12 mouse cellular contexts compared by ENCODE assay signal in genomic region chr6:145122423-145123059, GRCm38 (mm10). TPM values are rescaled to one million over a fixed set of nuclear protein-coding genes. Genes with fewer than 3 reads are reported as not detected.
DNase-seq lines count a peak whose midpoint lies in the region; ATAC-seq and TF ChIP-seq lines count a peak whose summit lies in the region.
"Had no signal": no experiment of that assay in that cellular context is flagged by ENCODE, and none has a peak within 500 bp of the region (broad histone marks: within the 10 kb centered on the region; RNA-seq: fewer than 3 reads in every experiment).

No protein-coding gene starts in this region.

- no peaks in the 10 kb centered on the region for H3K27me3 ChIP-seq in heart, embryonic 13.5 days (replicated peaks)
- no peaks in the 10 kb centered on the region for H3K27me3 ChIP-seq in heart, embryonic 12.5 days (replicated peaks)
- no peaks in the 10 kb centered on the region for H3K27me3 ChIP-seq in stomach, embryonic 16.5 days (ENCODE audit: control insufficient read depth, insufficient read depth, low read length)
- no peaks in the 10 kb centered on the region for H3K27me3 ChIP-seq in stomach, postnatal 0 days (ENCODE audit: control insufficient read depth, insufficient read depth, low read length)
- no peaks in the 10 kb centered on the region for H3K27me3 ChIP-seq in kidney, embryonic 15.5 days
- H3K27me3 ChIP-seq: embryonic facial prominence, embryonic 13.5 days had no signal

- peak overlapping the region; percentile 29 for H3K4me2 ChIP-seq in heart, embryonic 13.5 days
- H3K4me2 ChIP-seq in heart, embryonic 12.5 days = no peak overlapping the region
- no peak overlapping the region for H3K4me2 ChIP-seq in stomach, embryonic 16.5 days (ENCODE audit: low read depth, low read length)
- H3K4me2 ChIP-seq in stomach, postnatal 0 days (replicated peaks; ENCODE audit: low read depth) = no peak overlapping the region
- no peak overlapping the region for H3K4me2 ChIP-seq in kidney, embryonic 15.5 days
- H3K4me2 ChIP-seq: embryonic facial prominence, embryonic 13.5 days had no signal

- no peak for ATAC-seq in heart, embryonic 13.5 days (ENCODE audit: extremely low read depth, insufficient number of reproducible peaks, low FRiP score, low TSS enrichment)
- no peak for ATAC-seq in heart, embryonic 12.5 days (ENCODE audit: insufficient number of reproducible peaks, low FRiP score)
- ATAC-seq in stomach, embryonic 16.5 days (ENCODE audit: insufficient read depth, low FRiP score) = no peak
- no peak for ATAC-seq in stomach, postnatal 0 days (ENCODE audit: low FRiP score, low TSS enrichment)
- no peak for ATAC-seq in kidney, embryonic 15.5 days (replicated peaks; ENCODE audit: low FRiP score)
- ATAC-seq: forebrain, embryonic 16.5 days; hindbrain, embryonic 16.5 days had no signal

- no peak for TF ChIP-seq CTCF in stomach, postnatal 0 days (IDR thresholded peaks at IDR 0.05; ENCODE audit: low read depth)

- TF ChIP-seq EP300 in stomach, postnatal 0 days (optimal IDR thresholded peaks at IDR 0.05) = no peak

- H3K9ac ChIP-seq in heart, embryonic 13.5 days = no peak overlapping the region
- no peak overlapping the region for H3K9ac ChIP-seq in heart, embryonic 12.5 days
- no peak overlapping the region for H3K9ac ChIP-seq in stomach, embryonic 16.5 days (ENCODE audit: low read length)
- H3K9ac ChIP-seq in stomach, postnatal 0 days (ENCODE audit: low read length) = no peak overlapping the region
- H3K9ac ChIP-seq in kidney, embryonic 15.5 days = no peak overlapping the region
- H3K9ac ChIP-seq: embryonic facial prominence, embryonic 13.5 days had no signal

- WGBS in heart, embryonic 13.5 days = 60% methylated on average over 8 of the region's 8 CpGs
- 61% methylated on average over 8 of the region's 8 CpGs for WGBS in heart, embryonic 12.5 days
- WGBS in stomach, embryonic 16.5 days = 43% methylated on average over 8 of the region's 8 CpGs
- WGBS in stomach, postnatal 0 days = 44% methylated on average over 8 of the region's 8 CpGs
- 58% methylated on average over 8 of the region's 8 CpGs for WGBS in kidney, embryonic 15.5 days

- peak overlapping the region; percentile 63; the same call in 1 of the 2 replicates for H3K27ac ChIP-seq in heart, embryonic 13.5 days (replicated peaks)
- no peak overlapping the region for H3K27ac ChIP-seq in heart, embryonic 12.5 days (ENCODE audit: poor library complexity, severe bottlenecking)
- no peak overlapping the region for H3K27ac ChIP-seq in stomach, embryonic 16.5 days (ENCODE audit: low read length)
- no peak overlapping the region for H3K27ac ChIP-seq in stomach, postnatal 0 days (replicated peaks)
- H3K27ac ChIP-seq in brown adipose tissue, adult 24 weeks (replicated peaks; ENCODE audit: low read depth, low read length) = no peak overlapping the region
- H3K27ac ChIP-seq in kidney, embryonic 15.5 days = no peak overlapping the region
- H3K27ac ChIP-seq: embryonic facial prominence, embryonic 13.5 days had no signal

- no peaks in the 10 kb centered on the region for H3K36me3 ChIP-seq in heart, embryonic 13.5 days
- no peaks in the 10 kb centered on the region for H3K36me3 ChIP-seq in heart, embryonic 12.5 days
- no peaks in the 10 kb centered on the region for H3K36me3 ChIP-seq in stomach, embryonic 16.5 days (ENCODE audit: control insufficient read depth, insufficient read depth, low read length)
- H3K36me3 ChIP-seq in stomach, postnatal 0 days (ENCODE audit: control insufficient read depth, insufficient read depth, low read length) = no peaks in the 10 kb centered on the region
- no peaks in the 10 kb centered on the region for H3K36me3 ChIP-seq in kidney, embryonic 15.5 days
- H3K36me3 ChIP-seq: embryonic facial prominence, embryonic 13.5 days had no signal

- DNase-seq in stomach, postnatal 0 days (ENCODE audit: low spot score) = no peak
- peak; percentile 55 for DNase-seq in naive thymus-derived CD4-positive, alpha-beta T cell, adult 2 months (ENCODE audit: low read depth)
- DNase-seq in neural tube, embryonic 10.5 days (ENCODE audit: extremely low spot score, low spot score) = no peak
- DNase-seq: cerebellum, adult 9-10 months had no signal

- H3K4me3 ChIP-seq in heart, embryonic 13.5 days = 0 out of 2 replicates have a peak overlapping the region, but pooled peaks have one; percentile 1
- H3K4me3 ChIP-seq in heart, embryonic 12.5 days = no peak overlapping the region
- peak overlapping the region; percentile 20; the same call in 1 of the 2 replicates for H3K4me3 ChIP-seq in stomach, embryonic 16.5 days (replicated peaks; ENCODE audit: low read length)
- no peak overlapping the region for H3K4me3 ChIP-seq in stomach, postnatal 0 days (ENCODE audit: low read depth, low read length)
- peak overlapping the region; percentile 26; the same call in 1 of the 2 replicates for H3K4me3 ChIP-seq in brown adipose tissue, adult 24 weeks (ENCODE audit: insufficient read depth, low read depth, low read length)
- no peak overlapping the region for H3K4me3 ChIP-seq in kidney, embryonic 15.5 days (replicated peaks)
- H3K4me3 ChIP-seq: embryonic facial prominence, embryonic 13.5 days had no signal

- H3K4me1 ChIP-seq in heart, embryonic 13.5 days = peaks cover 58% of the 10 kb centered on the region
- H3K4me1 ChIP-seq in heart, embryonic 12.5 days (replicated peaks) = peaks cover 42% of the 10 kb centered on the region
- peaks cover 12% of the 10 kb centered on the region for H3K4me1 ChIP-seq in stomach, embryonic 16.5 days (ENCODE audit: control insufficient read depth, insufficient read depth, low read length)
- H3K4me1 ChIP-seq in stomach, postnatal 0 days (replicated peaks; ENCODE audit: control insufficient read depth, insufficient read depth) = no peaks in the 10 kb centered on the region; the same call in 1 of the 2 replicates
- 0 out of 2 replicates have a peak, but pooled peaks cover 3% of the 10 kb centered on the region for H3K4me1 ChIP-seq in brown adipose tissue, adult 24 weeks (ENCODE audit: control insufficient read depth, insufficient read depth, insufficient read length, low read length)
- H3K4me1 ChIP-seq in kidney, embryonic 15.5 days = peaks cover 26% of the 10 kb centered on the region

- no peaks in the 10 kb centered on the region for H3K9me3 ChIP-seq in heart, embryonic 13.5 days
- no peaks in the 10 kb centered on the region for H3K9me3 ChIP-seq in heart, embryonic 12.5 days (replicated peaks)
- no peaks in the 10 kb centered on the region for H3K9me3 ChIP-seq in stomach, embryonic 16.5 days (replicated peaks; ENCODE audit: control insufficient read depth, low read length)
- no peaks in the 10 kb centered on the region for H3K9me3 ChIP-seq in stomach, postnatal 0 days (ENCODE audit: control insufficient read depth, low read length)
- no peaks in the 10 kb centered on the region for H3K9me3 ChIP-seq in kidney, embryonic 15.5 days (replicated peaks)
- H3K9me3 ChIP-seq: embryonic facial prominence, embryonic 13.5 days had no signal

RNA-seq across cellular contexts. Expression of gene Lrmp, which starts 7.1 kb away (rescaled TPM):
- 2.2 and 2.4 TPM in 2 replicates for polyA plus RNA-seq in heart, embryonic 13.5 days (2015; fragmentation: Nextera tagmentation; extraction: Ambion mirVana)
- polyA plus RNA-seq in heart, embryonic 12.5 days (2016; fragmentation: Nextera tagmentation; extraction: Ambion mirVana) = 2.3 and 2.7 TPM in 2 replicates
- polyA plus RNA-seq in stomach, embryonic 16.5 days (2015; fragmentation: Nextera tagmentation; extraction: Ambion mirVana) = 31.4 and 37.9 TPM in 2 replicates
- polyA plus RNA-seq in stomach, postnatal 0 days (2015; fragmentation: Nextera tagmentation; extraction: Ambion mirVana) = 15.2 and 17.6 TPM in 2 replicates
- 1.9 and 2.2 TPM in 2 replicates for polyA plus RNA-seq in brown adipose tissue, adult 24 weeks (2012; ENCODE audit: insufficient read depth, insufficient read length, missing spikeins)
- polyA plus RNA-seq in kidney, embryonic 15.5 days (2015; fragmentation: Nextera tagmentation; extraction: Ambion mirVana) = 1.4 and 2.1 TPM in 2 replicates

RNA-seq across cellular contexts. Expression of gene Bcat1, which starts 46.6 kb away (rescaled TPM):
- 7.3 and 7.6 TPM in 2 replicates for polyA plus RNA-seq in heart, embryonic 13.5 days (2015; fragmentation: Nextera tagmentation; extraction: Ambion mirVana)
- 11.1 and 11.2 TPM in 2 replicates for polyA plus RNA-seq in heart, embryonic 12.5 days (2016; fragmentation: Nextera tagmentation; extraction: Ambion mirVana)
- polyA plus RNA-seq in stomach, embryonic 16.5 days (2015; fragmentation: Nextera tagmentation; extraction: Ambion mirVana) = 15.9 and 24.1 TPM in 2 replicates
- polyA plus RNA-seq in stomach, postnatal 0 days (2015; fragmentation: Nextera tagmentation; extraction: Ambion mirVana) = 6.3 and 7.4 TPM in 2 replicates
- 0.48 and 0.96 TPM in 2 replicates for polyA plus RNA-seq in brown adipose tissue, adult 24 weeks (2012; ENCODE audit: insufficient read depth, insufficient read length, missing spikeins)
- polyA plus RNA-seq in kidney, embryonic 15.5 days (2015; fragmentation: Nextera tagmentation; extraction: Ambion mirVana) = 9.1 and 9.5 TPM in 2 replicates

Comparison
In these comparisons a context has a peak if more than half of its experiments do, and no peak if none do; other contexts are left out.
1. H3K4me3 ChIP-seq: peak in heart, embryonic 13.5 days (single experiment), stomach, embryonic 16.5 days (single experiment) and brown adipose tissue, adult 24 weeks (single experiment); none in heart, embryonic 12.5 days (single experiment), stomach, postnatal 0 days (single experiment) and kidney, embryonic 15.5 days (single experiment).